Mouse (Mus musculus) brain, embryonic 14.5 days (tissue): ENCODE data around the gene Itpr2. TPM values are rescaled to one million over a fixed set of nuclear protein-coding genes. Genes with fewer than 3 reads are reported as not detected.
A peak's percentile ranks its signal among the peaks of the same experiment; 100 is the strongest.

Experiments used
- DNase-seq: peaks from one replicate; pipeline ENCODE4 v3.0.0-alpha.2; 2011; ENCODE audit warnings: low read depth
- CTCF ChIP-seq: fragments of 200-500 bp; IDR thresholded peaks from 2 replicates; pipeline ENCODE4 v1.5.1; 2012; ENCODE audit warnings: inconsistent platforms, mild to moderate bottlenecking, moderate library complexity, borderline replicate concordance; ENCODE audit not compliant: insufficient read depth, insufficient read length; ENCODE audit errors: extremely low read depth
- POLR2A ChIP-seq: fragments of 200-500 bp; IDR thresholded peaks from 2 replicates; pipeline ENCODE4 v1.6.1; 2012; ENCODE audit warnings: mild to moderate bottlenecking, inconsistent platforms, borderline replicate concordance; ENCODE audit not compliant: poor library complexity, insufficient read depth, insufficient read length, severe bottlenecking; ENCODE audit errors: extremely low read depth
- polyA plus RNA-seq: library from polyadenylated mRNA; depleted of rRNA; stranded (reverse); fragments of >200 nt; gene quantifications from 2 replicates; pipeline ENCODE4 v1.2.3, GENCODE M21; 2012

Gene Itpr2
- polyA plus RNA-seq, 1 experiment: 2.6 TPM

GRCm38 (mm10) chr6:146431777-146432176 lies 70.2 kb downstream of the Itpr2 start:
- TF ChIP-seq POLR2A (no peak), CTCF (no peak)
- no peak for DNase-seq

GRCm38 (mm10) chr6:146429694-146430380 lies 72.2 kb downstream of the Itpr2 start:
- DNase-seq: peak; percentile 26
- TF ChIP-seq CTCF (peak; percentile 62), POLR2A (no peak)

- no peak for DNase-seq
- no peak for TF ChIP-seq POLR2A
- no peak for TF ChIP-seq CTCF
Observed at GRCm38 (mm10) chr6:146424778-146425177, 77.2 kb downstream of the Itpr2 start.

GRCm38 (mm10) chr6:146424326-146424725 lies 77.7 kb downstream of the Itpr2 start:
- DNase-seq: no peak
- TF ChIP-seq CTCF (no peak), POLR2A (no peak)

- TF ChIP-seq POLR2A: no peak
- TF ChIP-seq CTCF: no peak
- DNase-seq: no peak
Observed at GRCm38 (mm10) chr6:146420718-146421117, 81.3 kb downstream of the Itpr2 start.

GRCm38 (mm10) chr6:146416461-146416860 lies 85.6 kb downstream of the Itpr2 start:
- no peak for DNase-seq
- TF ChIP-seq POLR2A (no peak), CTCF (no peak)

- no peak for TF ChIP-seq POLR2A
- TF ChIP-seq CTCF: no peak
- DNase-seq: no peak
Observed at GRCm38 (mm10) chr6:146414094-146414493, 87.9 kb downstream of the Itpr2 start.

GRCm38 (mm10) chr6:146411446-146412070 lies 90.5 kb downstream of the Itpr2 start:
- TF ChIP-seq POLR2A (no peak), CTCF (no peak)
- no peak for DNase-seq

GRCm38 (mm10) chr6:146410427-146410810 lies 91.6 kb downstream of the Itpr2 start:
- TF ChIP-seq CTCF: no peak
- TF ChIP-seq POLR2A: no peak
- DNase-seq: no peak

GRCm38 (mm10) chr6:146409692-146410426 lies 92.2 kb downstream of the Itpr2 start:
- peak; percentile 92 for DNase-seq
- TF ChIP-seq POLR2A (no peak), CTCF (peak; percentile 89)

GRCm38 (mm10) chr6:146405380-146405779 lies 96.6 kb downstream of the Itpr2 start:
- peak; percentile 43 for DNase-seq
- TF ChIP-seq CTCF: peak; percentile 85
- TF ChIP-seq POLR2A: no peak

GRCm38 (mm10) chr6:146404876-146405275 lies 97.1 kb downstream of the Itpr2 start:
- no peak for DNase-seq
- TF ChIP-seq CTCF (no peak), POLR2A (no peak)

GRCm38 (mm10) chr6:146404156-146404555 lies 97.9 kb downstream of the Itpr2 start:
- peak; percentile 79 for DNase-seq
- TF ChIP-seq POLR2A (no peak), CTCF (no peak)
